Mouse (Mus musculus): ENCODE measurements at regions not wholly inside any gene's neighbourhood (a gene's known extent, or its start where the extent isn't known, plus 50 kb on each side); places are given as distances from the start of the nearest gene placed in this dataset.

GRCm38 (mm10) chr10:21454757-21455156 lies 77.7 kb downstream of the Aldh8a1 start:
- ATAC-seq (ENCODE audit: low FRiP score, low TSS enrichment) = peak; percentile 47; the same call in 1 of the 2 replicates

GRCm38 (mm10) chr10:21455863-21456262 lies 78.8 kb downstream of the Aldh8a1 start:
- DNase-seq (ENCODE audit: low spot score) = no peak
- Histone ChIP-seq H3K4me2 (replicated peaks; ENCODE audit: low read depth) (no peak overlapping the region), H3K36me3 (ENCODE audit: control insufficient read depth, insufficient read depth, low read length) (no peaks in the 10 kb centered on the region), H3K4me3 (ENCODE audit: low read depth, low read length) (no peak overlapping the region), H3K9me3 (ENCODE audit: control insufficient read depth, low read length) (no peaks in the 10 kb centered on the region), H3K27ac (replicated peaks) (no peak overlapping the region), H3K27me3 (ENCODE audit: control insufficient read depth, insufficient read depth, low read length) (no peaks in the 10 kb centered on the region), H3K9ac (ENCODE audit: low read length) (no peak overlapping the region), H3K4me1 (replicated peaks; ENCODE audit: control insufficient read depth, insufficient read depth) (no peaks in the 10 kb centered on the region)
- no peak for ATAC-seq (ENCODE audit: low FRiP score, low TSS enrichment)
- no peak for TF ChIP-seq EP300 (optimal IDR thresholded peaks at IDR 0.05)
- no peak for TF ChIP-seq CTCF (IDR thresholded peaks at IDR 0.05; ENCODE audit: low read depth)
- 63% methylated on average over 5 of the region's 5 CpGs for WGBS

More at GRCm38 (mm10) chr10:21454757-21455156, 77.7 kb downstream of the Aldh8a1 start:
- no peak overlapping the region for H3K27ac ChIP-seq (replicated peaks)
- H3K36me3 ChIP-seq (ENCODE audit: control insufficient read depth, insufficient read depth, low read length) = no peaks in the 10 kb centered on the region
- no peaks in the 10 kb centered on the region for H3K9me3 ChIP-seq (ENCODE audit: control insufficient read depth, low read length)
- no peaks in the 10 kb centered on the region for H3K27me3 ChIP-seq (ENCODE audit: control insufficient read depth, insufficient read depth, low read length)
- TF ChIP-seq EP300 (optimal IDR thresholded peaks at IDR 0.05) (no peak), CTCF (IDR thresholded peaks at IDR 0.05; ENCODE audit: low read depth) (no peak)
- no peak overlapping the region for H3K9ac ChIP-seq (ENCODE audit: low read length)
- H3K4me1 ChIP-seq (replicated peaks; ENCODE audit: control insufficient read depth, insufficient read depth) = no peaks in the 10 kb centered on the region
- no peak overlapping the region for H3K4me2 ChIP-seq (replicated peaks; ENCODE audit: low read depth)
- 57% methylated on average over 16 of the region's 16 CpGs for WGBS
- DNase-seq (ENCODE audit: low spot score) = no peak
- H3K4me3 ChIP-seq (ENCODE audit: low read depth, low read length) = no peak overlapping the region

- no peaks in the 10 kb centered on the region for H3K9me3 ChIP-seq (ENCODE audit: control insufficient read depth, low read length)
- DNase-seq (ENCODE audit: low spot score) = no peak
- WGBS = 63% methylated on average over 3 of the region's 3 CpGs
- no peak overlapping the region for H3K27ac ChIP-seq (replicated peaks)
- H3K36me3 ChIP-seq (ENCODE audit: control insufficient read depth, insufficient read depth, low read length) = no peaks in the 10 kb centered on the region
- no peak for ATAC-seq (ENCODE audit: low FRiP score, low TSS enrichment)
- H3K4me1 ChIP-seq (replicated peaks; ENCODE audit: control insufficient read depth, insufficient read depth) = no peaks in the 10 kb centered on the region
- TF ChIP-seq CTCF (IDR thresholded peaks at IDR 0.05; ENCODE audit: low read depth) = no peak
- no peak for TF ChIP-seq EP300 (optimal IDR thresholded peaks at IDR 0.05)
- H3K27me3 ChIP-seq (ENCODE audit: control insufficient read depth, insufficient read depth, low read length) = no peaks in the 10 kb centered on the region
- H3K4me3 ChIP-seq (ENCODE audit: low read depth, low read length) = no peak overlapping the region
- no peak overlapping the region for H3K4me2 ChIP-seq (replicated peaks; ENCODE audit: low read depth)
- no peak overlapping the region for H3K9ac ChIP-seq (ENCODE audit: low read length)
Measured at GRCm38 (mm10) chr10:21456359-21456758, 79.3 kb downstream of the Aldh8a1 start.

- H3K27ac ChIP-seq (replicated peaks) = no peak overlapping the region
- TF ChIP-seq CTCF (IDR thresholded peaks at IDR 0.05; ENCODE audit: low read depth) (no peak), EP300 (optimal IDR thresholded peaks at IDR 0.05) (no peak)
- no peak overlapping the region for H3K4me3 ChIP-seq (ENCODE audit: low read depth, low read length)
- DNase-seq (ENCODE audit: low spot score) = no peak
- no peaks in the 10 kb centered on the region for H3K27me3 ChIP-seq (ENCODE audit: control insufficient read depth, insufficient read depth, low read length)
- H3K4me2 ChIP-seq (replicated peaks; ENCODE audit: low read depth) = no peak overlapping the region
- H3K36me3 ChIP-seq (ENCODE audit: control insufficient read depth, insufficient read depth, low read length) = no peaks in the 10 kb centered on the region
- no peaks in the 10 kb centered on the region for H3K9me3 ChIP-seq (ENCODE audit: control insufficient read depth, low read length)
- ATAC-seq (ENCODE audit: low FRiP score, low TSS enrichment) = no peak
- WGBS = 56% methylated on average over 6 of the region's 6 CpGs
- no peak overlapping the region for H3K9ac ChIP-seq (ENCODE audit: low read length)
- no peaks in the 10 kb centered on the region for H3K4me1 ChIP-seq (replicated peaks; ENCODE audit: control insufficient read depth, insufficient read depth)
Measured at GRCm38 (mm10) chr10:21456991-21457390, 79.9 kb downstream of the Aldh8a1 start.

- peak; percentile 52 for TF ChIP-seq CTCF (IDR thresholded peaks at IDR 0.05; ENCODE audit: low read depth)
- TF ChIP-seq EP300 (optimal IDR thresholded peaks at IDR 0.05) = no peak
- Histone ChIP-seq H3K4me2 (replicated peaks; ENCODE audit: low read depth) (no peak overlapping the region), H3K27ac (replicated peaks) (no peak overlapping the region), H3K4me1 (replicated peaks; ENCODE audit: control insufficient read depth, insufficient read depth) (no peaks in the 10 kb centered on the region), H3K9ac (ENCODE audit: low read length) (no peak overlapping the region), H3K27me3 (ENCODE audit: control insufficient read depth, insufficient read depth, low read length) (no peaks in the 10 kb centered on the region), H3K36me3 (ENCODE audit: control insufficient read depth, insufficient read depth, low read length) (no peaks in the 10 kb centered on the region), H3K4me3 (ENCODE audit: low read depth, low read length) (no peak overlapping the region), H3K9me3 (ENCODE audit: control insufficient read depth, low read length) (no peaks in the 10 kb centered on the region)
- ATAC-seq (ENCODE audit: low FRiP score, low TSS enrichment) = no peak
- no peak for DNase-seq (ENCODE audit: low spot score)
Measured at GRCm38 (mm10) chr10:21458608-21459007, 81.5 kb downstream of the Aldh8a1 start.

GRCm38 (mm10) chr10:21460062-21460461 lies 83.0 kb downstream of the Aldh8a1 start:
- H3K9me3 ChIP-seq (ENCODE audit: control insufficient read depth, low read length) = no peaks in the 10 kb centered on the region
- H3K4me3 ChIP-seq (ENCODE audit: low read depth, low read length) = no peak overlapping the region
- H3K4me1 ChIP-seq (replicated peaks; ENCODE audit: control insufficient read depth, insufficient read depth) = no peaks in the 10 kb centered on the region
- no peak overlapping the region for H3K4me2 ChIP-seq (replicated peaks; ENCODE audit: low read depth)
- DNase-seq (ENCODE audit: low spot score) (no peak), ATAC-seq (ENCODE audit: low FRiP score, low TSS enrichment) (no peak)
- no peak overlapping the region for H3K27ac ChIP-seq (replicated peaks)
- TF ChIP-seq EP300 (optimal IDR thresholded peaks at IDR 0.05) = no peak
- no peak for TF ChIP-seq CTCF (IDR thresholded peaks at IDR 0.05; ENCODE audit: low read depth)
- WGBS = 40% methylated on average over 2 of the region's 2 CpGs
- no peaks in the 10 kb centered on the region for H3K36me3 ChIP-seq (ENCODE audit: control insufficient read depth, insufficient read depth, low read length)
- H3K9ac ChIP-seq (ENCODE audit: low read length) = no peak overlapping the region
- H3K27me3 ChIP-seq (ENCODE audit: control insufficient read depth, insufficient read depth, low read length) = no peaks in the 10 kb centered on the region
